Mouse (Mus musculus) telencephalon, adult 2 months (tissue): ENCODE data around the gene Col27a1.

Source experiments
- DNase-seq: peaks from one replicate; pipeline ENCODE4 v3.0.0-alpha.2; 2011; ENCODE audit warnings: low read depth, low spot score

Gene Col27a1

GRCm38 (mm10) chr4:63213907-63214621 lies at the start of gene Col27a1:
Gene Col27a1 (plus strand): TSS chr4:63214004.
- DNase-seq, result no peak

- DNase-seq, result no peak
Measured at GRCm38 (mm10) chr4:63165636-63166035, 48.2 kb upstream of the Col27a1 start.

GRCm38 (mm10) chr4:63166323-63166722 lies 47.5 kb upstream of the Col27a1 start:
- no peak for DNase-seq

GRCm38 (mm10) chr4:63170061-63170460 lies 43.7 kb upstream of the Col27a1 start:
- DNase-seq, result no peak

GRCm38 (mm10) chr4:63171122-63171521 lies 42.7 kb upstream of the Col27a1 start:
- DNase-seq, result no peak

GRCm38 (mm10) chr4:63171969-63172685 lies 41.7 kb upstream of the Col27a1 start, which contains the start of gene Kif12:
Gene Kif12 (minus strand): TSS chr4:63172131.
- DNase-seq, result no peak

GRCm38 (mm10) chr4:63181556-63181955 lies 32.2 kb upstream of the Col27a1 start:
- DNase-seq, result no peak

GRCm38 (mm10) chr4:63186281-63186870 lies 27.4 kb upstream of the Col27a1 start:
- DNase-seq, result no peak

GRCm38 (mm10) chr4:63191641-63192040 lies 22.2 kb upstream of the Col27a1 start:
- no peak for DNase-seq

- no peak for DNase-seq
Measured at GRCm38 (mm10) chr4:63194366-63194765, 19.4 kb upstream of the Col27a1 start.

- no peak for DNase-seq
Measured at GRCm38 (mm10) chr4:63199366-63199765, 14.4 kb upstream of the Col27a1 start.

GRCm38 (mm10) chr4:63203874-63204273 lies 9.9 kb upstream of the Col27a1 start:
- DNase-seq, result no peak

GRCm38 (mm10) chr4:63205583-63205982 lies 8.2 kb upstream of the Col27a1 start:
- DNase-seq, result peak; percentile 52

GRCm38 (mm10) chr4:63215185-63215992 lies 1.6 kb downstream of the Col27a1 start:
- no peak for DNase-seq

GRCm38 (mm10) chr4:63215993-63216531 lies 2.3 kb downstream of the Col27a1 start:
- no peak for DNase-seq

- no peak for DNase-seq
Measured at GRCm38 (mm10) chr4:63216566-63216965, 2.8 kb downstream of the Col27a1 start.

- DNase-seq, result no peak
Measured at GRCm38 (mm10) chr4:63217513-63217912, 3.7 kb downstream of the Col27a1 start.

- DNase-seq, result no peak
Measured at GRCm38 (mm10) chr4:63219059-63219458, 5.3 kb downstream of the Col27a1 start.

- no peak for DNase-seq
Measured at GRCm38 (mm10) chr4:63219635-63220034, 5.8 kb downstream of the Col27a1 start.

- no peak for DNase-seq
Measured at GRCm38 (mm10) chr4:63221096-63221958, 7.5 kb downstream of the Col27a1 start.

GRCm38 (mm10) chr4:63222246-63222645 lies 8.4 kb downstream of the Col27a1 start:
- DNase-seq, result no peak
